Mouse (Mus musculus): Measurements from ENCODE around the gene Ptms.

Gene Ptms

GRCm38 (mm10) chr6:124919695-124920317 is at the start of gene Ptms:
Gene Ptms (minus strand): TSS chr6:124920103.
- peak; percentile 95 for DNase-seq (ENCODE audit: extremely low read depth, insufficient read length, low spot score)

DNA sequence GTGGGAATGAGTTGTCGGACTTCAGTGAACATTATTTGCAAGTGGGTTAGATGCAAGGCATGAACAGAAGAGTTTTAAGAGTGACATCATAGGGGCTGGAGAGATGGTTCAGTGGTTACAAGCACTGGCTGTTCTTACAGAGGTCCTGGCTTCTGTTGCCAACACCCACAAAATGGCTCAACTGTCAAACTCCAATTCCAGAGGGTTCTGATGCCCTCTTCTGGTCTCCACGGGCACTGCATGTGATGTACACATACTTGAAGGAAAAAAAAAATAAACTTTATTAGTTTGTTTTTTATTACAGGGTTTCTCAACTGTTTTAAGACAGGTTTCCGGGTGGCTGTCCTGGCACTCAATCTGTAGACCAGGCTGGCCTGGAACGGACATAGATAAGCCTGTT is 47.9 kb upstream of the Ptms start:
- DNase-seq (ENCODE audit: extremely low read depth, insufficient read length, low spot score) = peak; percentile 33

- DNase-seq (ENCODE audit: extremely low read depth, insufficient read length, low spot score) = peak; percentile 27
Observed at GRCm38 (mm10) chr6:124966466-124967118, 46.7 kb upstream of the Ptms start.

DNA sequence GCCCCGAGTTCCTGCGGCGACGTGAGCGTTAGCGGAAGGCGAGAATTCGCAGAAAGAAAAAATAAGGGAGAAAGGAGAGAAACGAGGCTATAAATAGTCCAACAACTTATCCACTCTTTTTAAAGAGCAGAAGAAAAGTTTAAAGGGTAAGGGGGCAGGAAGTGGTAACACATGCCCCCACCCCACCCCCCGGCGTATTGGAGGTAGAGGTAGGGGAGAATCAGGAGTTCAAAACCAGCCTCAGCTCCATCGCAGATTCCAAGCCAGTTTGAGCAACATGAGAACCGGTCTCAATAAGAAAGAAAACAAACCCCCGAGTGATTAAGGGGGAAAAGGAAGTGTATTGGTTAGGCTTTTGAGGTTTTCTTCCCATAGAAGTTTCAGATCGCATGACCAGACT is 45.8 kb upstream of the Ptms start:
- no peak for DNase-seq (ENCODE audit: extremely low read depth, insufficient read length, low spot score)

DNA sequence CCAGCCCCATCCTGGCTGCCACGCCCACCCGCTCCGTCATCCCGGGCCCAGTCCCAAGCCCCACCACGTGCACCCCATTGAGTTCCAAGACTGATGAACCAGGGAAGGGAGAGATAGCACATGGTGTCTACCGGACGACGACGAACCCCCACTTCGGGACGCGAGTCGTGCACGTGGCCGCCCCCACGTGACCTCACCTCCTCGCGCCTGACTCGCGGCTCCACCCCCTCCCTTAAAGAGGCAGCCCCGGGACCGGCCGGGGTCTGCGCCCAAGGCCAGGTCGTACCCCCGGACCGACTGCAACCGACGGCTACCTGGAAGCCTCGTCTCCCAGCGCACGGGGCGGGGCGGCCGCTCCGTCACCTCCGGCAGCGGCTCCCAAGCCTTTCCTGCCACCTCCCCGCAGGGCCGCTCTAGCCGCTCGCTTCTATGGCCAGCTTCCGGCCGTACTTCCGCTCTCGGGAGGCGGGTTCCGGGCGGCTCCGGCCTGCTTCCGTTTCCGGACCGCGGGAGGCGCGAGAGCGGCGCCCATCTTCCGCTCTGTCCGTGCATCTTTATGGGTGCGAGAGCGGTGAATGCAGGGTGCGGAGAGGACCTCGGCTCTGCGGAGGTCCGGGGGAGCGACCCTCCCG is 45.3 kb upstream of the Ptms start, which contains the start of gene Cops7a:
Gene Cops7a (minus strand): TSS at position 451 of the 632 bp plus-strand sequence.
- peak; percentile 95 for DNase-seq (ENCODE audit: extremely low read depth, insufficient read length, low spot score)

DNA sequence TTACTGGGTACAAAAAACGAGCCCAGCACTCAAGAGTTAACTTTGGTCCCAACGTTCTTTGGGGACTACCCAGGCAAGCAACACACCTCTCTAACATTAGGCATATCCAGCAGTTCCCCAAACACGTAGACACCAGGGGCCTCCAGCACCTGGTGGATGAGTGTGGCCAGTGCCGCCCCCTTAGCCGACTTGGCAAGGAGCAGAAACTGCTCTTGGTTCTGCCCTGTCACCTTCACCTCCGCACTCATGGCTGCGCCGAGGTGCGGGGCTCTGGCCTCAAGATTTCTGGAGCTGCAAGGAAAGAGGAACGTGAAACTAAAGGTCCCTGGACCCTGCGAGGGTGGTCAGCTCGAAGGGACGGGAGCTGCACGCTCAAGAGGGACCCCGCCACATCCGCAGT is 44.7 kb upstream of the Ptms start:
- DNase-seq (ENCODE audit: extremely low read depth, insufficient read length, low spot score) = no peak

GRCm38 (mm10) chr6:124961021-124961420 is 41.1 kb upstream of the Ptms start:
- no peak for DNase-seq (ENCODE audit: extremely low read depth, insufficient read length, low spot score)

DNA sequence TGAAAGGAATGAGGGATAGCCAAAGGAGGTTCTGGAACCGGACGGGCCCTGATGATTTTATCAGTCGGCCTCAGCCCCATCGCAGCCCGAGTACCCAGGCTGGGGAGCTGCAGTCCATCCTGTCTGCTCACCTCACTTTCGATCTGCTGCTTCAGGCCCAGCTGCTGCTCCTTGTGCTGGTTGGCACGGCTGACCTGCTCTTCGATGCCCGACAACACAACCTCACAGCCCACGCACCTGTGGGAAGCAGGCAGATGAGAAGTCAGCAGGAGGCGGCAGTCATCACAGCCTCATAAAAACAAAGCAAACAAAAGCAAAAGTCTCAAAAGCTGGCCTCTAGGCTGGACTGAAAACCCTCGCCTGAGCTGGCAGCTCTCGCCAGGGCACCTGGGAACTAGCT is 40.1 kb upstream of the Ptms start:
- no peak for DNase-seq (ENCODE audit: extremely low read depth, insufficient read length, low spot score)

DNA sequence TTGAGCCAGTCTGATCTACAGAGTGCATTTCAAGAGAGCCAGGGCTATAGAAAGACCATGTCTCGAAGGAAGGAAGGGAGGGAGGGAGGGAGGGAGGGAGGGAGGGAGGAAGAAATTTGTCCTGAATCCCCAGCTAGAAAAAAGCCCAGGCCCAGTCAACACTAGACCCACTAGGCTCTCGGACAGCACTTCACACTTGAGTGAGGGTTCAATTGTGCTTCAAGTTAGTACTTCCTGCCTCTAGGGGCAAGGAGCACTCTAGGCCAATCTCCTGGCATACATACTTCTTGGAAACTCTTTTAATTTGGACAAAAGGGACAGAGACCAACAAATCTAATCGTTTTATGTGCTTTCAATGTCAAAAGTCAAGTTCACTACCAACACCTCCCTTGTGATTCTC is 38.2 kb upstream of the Ptms start:
- DNase-seq (ENCODE audit: extremely low read depth, insufficient read length, low spot score) = no peak

- no peak for DNase-seq (ENCODE audit: extremely low read depth, insufficient read length, low spot score)
Observed at GRCm38 (mm10) chr6:124955212-124955611, 35.3 kb upstream of the Ptms start.

DNA sequence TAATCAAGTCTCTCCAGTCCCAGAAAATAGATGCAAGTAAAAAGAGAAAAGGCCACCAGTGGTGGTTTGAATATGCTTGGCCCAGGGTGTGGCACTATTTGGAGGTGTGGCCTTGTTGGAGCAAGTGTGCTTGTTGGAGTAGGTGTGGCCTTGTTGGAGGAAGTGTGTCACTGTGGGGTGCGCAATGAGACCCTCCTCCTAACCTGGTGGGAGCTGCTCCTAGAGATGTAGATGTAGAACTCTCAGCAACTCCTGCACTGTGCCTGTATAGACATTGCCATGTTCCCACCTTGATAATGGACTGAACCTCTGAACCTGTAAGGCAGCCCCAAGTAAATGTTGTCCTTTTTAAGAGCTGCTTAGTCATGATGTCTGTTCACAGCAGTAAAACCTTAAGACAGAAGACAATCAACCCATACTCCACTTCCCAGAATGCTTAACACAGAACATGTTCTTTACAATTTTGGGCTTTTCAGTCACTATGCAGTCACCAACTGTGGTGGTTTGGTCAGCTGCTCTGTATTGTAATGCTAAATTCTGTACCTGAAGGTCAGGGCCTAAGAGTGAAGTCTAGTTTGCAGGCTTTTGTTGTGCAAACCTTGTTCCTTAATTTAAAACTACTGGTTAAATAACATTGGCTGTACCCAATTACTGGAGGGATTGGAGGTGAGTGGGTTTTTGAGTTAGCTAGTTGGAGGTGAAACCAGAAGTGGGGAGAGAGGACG is 34.2 kb upstream of the Ptms start:
- no peak for DNase-seq (ENCODE audit: extremely low read depth, insufficient read length, low spot score)

GRCm38 (mm10) chr6:124943526-124943925 is 23.6 kb upstream of the Ptms start:
- no peak for DNase-seq (ENCODE audit: extremely low read depth, insufficient read length, low spot score)

- no peak for DNase-seq (ENCODE audit: extremely low read depth, insufficient read length, low spot score)
Observed at GRCm38 (mm10) chr6:124941679-124942078, 21.8 kb upstream of the Ptms start.

- DNase-seq (ENCODE audit: extremely low read depth, insufficient read length, low spot score) = no peak
Observed at GRCm38 (mm10) chr6:124938554-124938953, 18.7 kb upstream of the Ptms start.

DNA sequence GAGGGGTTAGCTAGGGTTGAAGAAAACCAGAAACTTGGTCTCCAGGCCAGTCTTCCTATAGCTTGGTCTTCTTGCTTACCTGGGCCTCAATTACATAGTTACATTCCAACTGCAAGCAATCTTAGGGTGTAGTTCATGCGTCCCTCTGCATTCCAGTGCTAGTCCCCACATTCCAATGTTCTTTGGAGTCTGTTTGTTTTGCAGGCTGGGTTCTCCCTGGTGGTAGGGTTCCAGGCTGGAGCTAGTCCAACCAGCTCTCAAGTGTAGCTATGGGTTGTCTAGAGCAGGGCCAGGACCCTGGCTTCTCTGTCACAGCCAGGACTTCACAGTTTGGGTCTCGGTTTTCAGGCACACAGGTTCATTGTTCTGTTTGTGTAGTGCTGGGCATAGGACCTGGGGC is 17.6 kb upstream of the Ptms start:
- no peak for DNase-seq (ENCODE audit: extremely low read depth, insufficient read length, low spot score)

DNA sequence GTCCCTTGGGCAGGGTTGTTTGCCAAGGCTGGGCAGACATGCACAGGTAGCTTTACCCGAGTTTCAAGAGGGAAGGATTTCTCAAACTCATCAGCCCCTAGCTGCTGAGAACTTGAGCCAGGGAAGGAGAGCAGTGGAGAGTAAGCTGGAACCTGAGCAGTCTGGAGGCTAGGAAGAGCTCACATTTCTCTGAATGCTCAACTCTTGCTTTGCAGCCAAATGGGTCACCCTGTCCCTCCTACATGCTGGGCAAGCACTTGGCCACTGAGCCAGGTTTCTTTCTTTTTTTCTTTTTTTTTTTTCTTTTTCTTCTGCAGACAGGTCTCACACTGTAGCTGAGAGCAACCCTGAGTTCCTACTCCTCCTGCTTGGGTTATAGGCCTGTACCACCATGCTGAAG is 16.8 kb upstream of the Ptms start:
- DNase-seq (ENCODE audit: extremely low read depth, insufficient read length, low spot score) = no peak

DNA sequence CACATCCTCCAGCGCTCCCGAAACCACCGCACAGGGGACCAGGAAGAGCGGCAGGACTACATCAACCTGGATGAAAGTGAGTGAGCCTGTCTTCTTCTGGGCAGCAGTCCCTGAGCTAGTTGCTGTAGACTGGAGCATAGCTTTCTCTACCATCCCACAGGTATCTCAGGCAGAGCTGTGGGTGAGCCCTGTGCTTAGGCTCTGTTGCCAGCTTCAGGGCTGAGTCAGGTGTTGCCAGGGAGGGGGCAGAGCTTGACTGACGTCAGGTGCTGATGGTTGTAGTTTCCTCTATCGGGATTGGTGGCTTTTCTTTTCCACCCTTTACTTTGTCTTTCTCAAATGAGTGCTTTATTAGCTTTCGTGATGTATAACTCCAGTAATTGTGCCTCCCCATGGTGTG is 14.8 kb upstream of the Ptms start:
- no peak for DNase-seq (ENCODE audit: extremely low read depth, insufficient read length, low spot score)

- no peak for DNase-seq (ENCODE audit: extremely low read depth, insufficient read length, low spot score)
Observed at GRCm38 (mm10) chr6:124933127-124933526, 13.2 kb upstream of the Ptms start.

DNA sequence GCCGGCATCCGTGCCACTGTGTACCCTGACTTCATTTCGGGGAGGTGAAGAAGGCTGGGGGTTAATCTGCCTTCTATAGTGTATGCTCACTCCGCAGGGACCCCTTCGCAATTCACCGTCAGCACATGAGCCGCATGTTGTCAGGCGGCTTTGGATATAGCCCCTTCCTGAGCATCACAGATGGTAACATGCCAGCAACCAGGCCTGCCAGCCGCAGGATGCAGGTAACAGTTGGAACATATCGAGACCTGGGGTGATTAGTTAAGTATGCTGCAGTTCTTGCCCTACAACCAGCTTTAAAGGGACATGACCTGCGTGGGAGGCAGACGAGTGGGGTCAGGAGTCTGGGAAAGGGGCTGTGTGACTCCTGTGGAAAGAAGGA is 12.4 kb upstream of the Ptms start:
- no peak for DNase-seq (ENCODE audit: extremely low read depth, insufficient read length, low spot score)

DNA sequence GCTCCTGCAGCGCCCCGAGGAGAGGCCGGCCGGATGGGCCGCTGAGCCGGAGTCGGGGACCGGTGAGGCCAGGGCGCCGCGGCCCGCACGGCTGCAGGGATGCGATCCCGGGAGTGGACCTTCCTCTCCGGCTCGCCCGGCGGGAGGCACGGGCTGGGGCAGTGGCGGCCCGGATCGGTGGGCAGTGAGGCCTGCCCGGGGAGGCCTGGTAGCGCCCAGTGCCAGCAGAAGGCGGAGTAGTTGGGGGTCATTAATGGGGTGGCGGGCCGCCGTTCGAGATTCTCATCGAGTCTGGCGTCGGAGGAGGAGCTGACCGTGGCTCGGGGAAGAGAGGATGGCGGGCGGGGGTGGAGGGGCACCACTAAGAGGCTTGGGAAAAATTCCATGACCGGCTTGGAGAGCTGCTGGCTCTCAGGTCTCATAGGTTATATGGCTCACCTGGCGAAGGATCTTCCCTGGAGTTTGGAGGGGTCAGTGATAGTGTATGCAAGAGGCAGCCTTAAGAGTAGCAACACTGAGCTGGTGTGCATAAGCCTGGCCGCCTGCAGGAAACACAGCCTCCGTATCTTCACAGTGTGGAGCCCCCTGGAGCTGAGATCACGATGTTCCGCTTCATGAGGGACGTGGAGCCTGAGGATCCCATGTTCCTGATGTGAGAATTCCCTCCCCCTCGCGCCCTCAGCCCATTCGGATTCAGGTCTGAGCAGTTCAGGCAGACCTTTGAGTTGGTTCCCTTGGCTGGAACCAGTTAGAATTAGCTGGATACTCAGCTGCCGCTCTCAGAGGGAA is 11.8 kb upstream of the Ptms start:
- no peak for DNase-seq (ENCODE audit: extremely low read depth, insufficient read length, low spot score)

Measured in 3134 (cell line).